Mouse (Mus musculus) embryonic facial prominence, embryonic 10.5 days (tissue): ENCODE measurements at regions not wholly inside any gene's neighbourhood (a gene's known extent, or its start where the extent isn't known, plus 50 kb on each side); places are given as distances from the start of the nearest gene placed in this dataset.

Experiments
- DNase-seq: peaks from one replicate; pipeline ENCODE4 v3.0.0-alpha.2; 2017; ENCODE audit warnings: low spot score
- H3K27ac ChIP-seq: fragments of 300-500 bp; sonication (generic); replicated peaks from 2 replicates; pipeline ENCODE4 v1.5.1; 2016; ENCODE audit warnings: mild to moderate bottlenecking
- H3K27me3 ChIP-seq: fragments of 300-500 bp; sonication (generic); replicated peaks from 2 replicates; pipeline ENCODE4 v1.6.1; 2016; ENCODE audit warnings: low read depth, mild to moderate bottlenecking; ENCODE audit not compliant: poor library complexity, severe bottlenecking
- H3K36me3 ChIP-seq: fragments of 300-500 bp; sonication (generic); replicated peaks from 2 replicates; pipeline ENCODE4 v1.6.1; 2016; ENCODE audit warnings: mild to moderate bottlenecking, moderate library complexity
- H3K4me1 ChIP-seq: fragments of 300-500 bp; sonication (generic); 2 replicates; pipeline ENCODE4 v1.6.1; 2016
- H3K4me3 ChIP-seq: fragments of 300-500 bp; sonication (generic); 2 replicates; pipeline ENCODE4 v1.5.1; 2016; ENCODE audit warnings: mild to moderate bottlenecking, moderate library complexity
- H3K9me3 ChIP-seq: fragments of 300-500 bp; sonication (generic); 2 replicates; pipeline ENCODE4 v1.6.1; 2016; ENCODE audit warnings: mild to moderate bottlenecking
- WGBS: fragments of 180-500 bp; shearing (Covaris S2); methylation state at CpG from one replicate; pipeline ENCODE4 v1.1.7; 2016; 5-methylcytosine and 5-hydroxymethylcytosine counted together

DNA sequence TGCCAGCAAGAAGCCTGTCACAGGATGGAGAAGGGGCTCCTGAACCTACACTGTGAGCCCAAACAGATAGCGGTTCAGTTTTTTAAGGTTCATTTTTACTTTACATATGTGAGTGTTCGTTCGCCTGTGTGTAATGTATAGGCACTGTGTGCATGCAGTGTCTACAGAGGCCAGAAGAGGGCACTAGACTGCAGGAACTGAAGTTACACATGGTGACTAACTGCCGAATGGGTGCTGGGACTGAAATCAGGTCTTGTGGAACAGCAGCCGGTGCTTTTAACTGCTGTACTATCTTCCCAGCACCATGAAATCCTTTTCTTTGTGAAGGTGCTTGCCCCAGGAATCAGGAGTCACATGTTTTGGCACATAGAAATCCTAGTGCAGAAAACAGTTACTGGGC, 256.1 kb upstream of the Gadl1 start:
- 95% methylated on average over 5 of the region's 5 CpGs for WGBS
- DNase-seq: no peak
- H3K9me3 ChIP-seq: peaks cover 3% of the 10 kb centered on the region; the same call in 1 of the 2 replicates

DNA sequence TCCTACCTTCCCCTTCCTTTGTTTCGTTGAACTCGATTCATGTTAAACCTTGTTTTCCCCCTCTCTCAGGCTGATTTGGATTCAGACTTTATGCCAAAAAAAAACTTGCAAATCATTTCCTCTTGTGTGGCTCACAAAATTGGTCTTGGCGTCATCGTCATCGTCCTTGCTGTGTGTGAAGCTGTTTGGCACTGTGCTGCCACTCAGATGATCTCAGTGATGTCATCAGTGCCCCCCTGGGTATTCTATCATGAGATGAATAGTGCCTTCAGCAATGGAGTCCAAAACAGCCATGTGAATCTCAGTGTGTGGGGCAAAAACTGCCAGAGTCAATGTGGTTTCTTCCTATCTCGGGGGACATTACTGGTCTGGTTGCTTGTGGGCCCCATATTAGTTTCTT, 254.3 kb upstream of the Gadl1 start:
- no peak for DNase-seq
- H3K27ac ChIP-seq: no peak overlapping the region
- H3K9me3 ChIP-seq: peaks cover 6% of the 10 kb centered on the region; the same call in 1 of the 2 replicates
- H3K4me3 ChIP-seq: no peak overlapping the region
- H3K36me3 ChIP-seq: no peaks in the 10 kb centered on the region
- 94% methylated on average over 6 of the region's 6 CpGs for WGBS
- no peaks in the 10 kb centered on the region for H3K27me3 ChIP-seq
- H3K4me1 ChIP-seq: 0 out of 2 replicates have a peak, but pooled peaks cover 4% of the 10 kb centered on the region

More for the DNA sequence above, 256.1 kb upstream of the Gadl1 start:
- H3K4me1 ChIP-seq: 0 out of 2 replicates have a peak, but pooled peaks cover 4% of the 10 kb centered on the region
- H3K27me3 ChIP-seq: no peaks in the 10 kb centered on the region
- H3K27ac ChIP-seq: no peak overlapping the region
- no peak overlapping the region for H3K4me3 ChIP-seq
- no peaks in the 10 kb centered on the region for H3K36me3 ChIP-seq

DNA sequence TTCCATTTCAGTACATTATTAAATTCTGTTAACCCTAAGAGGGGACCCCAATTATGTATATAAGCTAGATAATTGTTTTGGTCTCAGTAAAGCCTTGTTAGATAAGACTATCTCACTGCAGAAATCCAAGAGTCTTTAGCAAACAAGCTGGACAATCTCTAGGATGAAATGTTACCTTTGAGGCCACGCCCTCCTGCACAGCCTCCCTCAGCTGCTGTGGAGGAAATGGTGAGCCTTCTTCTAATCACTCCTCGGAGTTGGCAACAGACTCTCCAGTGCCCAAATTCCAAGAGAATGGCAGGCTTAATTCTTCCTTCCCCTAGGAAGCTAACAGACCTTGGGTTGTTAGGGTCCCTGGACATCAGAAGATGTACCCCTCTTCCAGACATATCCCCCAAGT, 252.7 kb upstream of the Gadl1 start:
- Histone ChIP-seq H3K27ac (no peak overlapping the region), H3K4me3 (no peak overlapping the region), H3K9me3 (peaks cover 6% of the 10 kb centered on the region; the same call in 1 of the 2 replicates), H3K36me3 (no peaks in the 10 kb centered on the region), H3K4me1 (0 out of 2 replicates have a peak, but pooled peaks cover 4% of the 10 kb centered on the region), H3K27me3 (no peaks in the 10 kb centered on the region)
- no peak for DNase-seq
- 66% methylated on average over 2 of the region's 2 CpGs for WGBS

DNA sequence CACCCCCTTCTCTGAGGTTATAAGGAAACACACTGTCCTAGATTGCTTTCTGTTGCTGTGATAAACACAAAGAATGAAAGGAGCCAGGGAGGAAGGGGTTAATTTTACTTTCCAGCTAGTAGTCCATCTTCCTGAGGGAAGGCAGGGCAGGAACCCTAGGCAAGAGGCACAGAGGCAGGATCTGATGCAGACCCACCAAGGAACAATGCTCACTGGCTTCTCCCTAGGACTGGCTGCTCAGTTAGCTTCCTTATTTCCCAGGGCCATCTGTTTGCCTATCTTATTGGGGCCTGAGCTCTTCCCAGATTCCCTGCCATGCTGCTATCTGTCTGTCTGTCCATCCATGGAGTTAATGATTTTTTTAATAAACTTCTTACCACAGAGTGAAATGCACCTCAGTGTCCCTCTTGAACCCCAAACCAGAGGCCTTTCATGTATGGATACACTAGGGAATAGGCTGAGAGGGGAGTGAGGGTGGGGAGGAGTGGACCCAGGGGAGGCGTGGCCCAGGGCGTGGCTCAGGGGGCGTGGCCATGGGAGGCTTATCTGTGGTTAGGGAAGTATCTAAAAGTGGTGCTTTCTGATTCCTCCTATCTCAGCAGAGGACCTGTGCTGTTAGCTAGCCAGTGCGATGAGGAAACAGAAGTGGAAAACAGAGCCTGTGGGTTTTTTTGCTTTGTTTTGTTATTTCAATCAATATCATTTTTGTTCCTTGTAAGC, 252.1 kb upstream of the Gadl1 start:
- H3K4me3 ChIP-seq: no peak overlapping the region
- no peaks in the 10 kb centered on the region for H3K36me3 ChIP-seq
- H3K27me3 ChIP-seq: no peaks in the 10 kb centered on the region
- H3K4me1 ChIP-seq: 0 out of 2 replicates have a peak, but pooled peaks cover 4% of the 10 kb centered on the region
- peaks cover 6% of the 10 kb centered on the region; the same call in 1 of the 2 replicates for H3K9me3 ChIP-seq
- H3K27ac ChIP-seq: no peak overlapping the region
- WGBS: 64% methylated on average over 4 of the region's 4 CpGs
- no peak for DNase-seq

DNA sequence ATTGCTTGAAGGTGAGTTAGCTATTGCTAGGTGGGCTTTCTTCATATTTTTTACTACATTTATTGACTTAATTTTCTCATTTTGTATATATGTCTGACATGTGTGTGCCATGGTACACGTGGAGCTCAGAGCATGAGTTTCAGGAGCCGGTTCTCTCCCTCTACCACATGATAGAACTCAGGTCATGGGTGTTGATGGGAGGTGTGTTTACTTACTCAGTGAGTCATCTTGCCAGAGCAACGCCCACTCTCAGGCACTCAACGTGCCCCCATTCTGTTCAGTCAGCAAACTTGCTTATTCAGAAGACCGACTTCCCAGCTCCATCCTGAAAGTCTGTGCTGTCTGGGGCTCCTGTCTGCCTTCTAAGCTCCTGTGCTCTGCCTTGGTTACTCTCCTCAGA, 250.8 kb upstream of the Gadl1 start:
- H3K9me3 ChIP-seq: 0 out of 2 replicates have a peak, but pooled peaks cover 4% of the 10 kb centered on the region
- 0 out of 2 replicates have a peak, but pooled peaks cover 4% of the 10 kb centered on the region for H3K4me1 ChIP-seq
- H3K27me3 ChIP-seq: no peaks in the 10 kb centered on the region
- H3K36me3 ChIP-seq: no peaks in the 10 kb centered on the region
- no peak overlapping the region for H3K27ac ChIP-seq
- 87% methylated on average over 5 of the region's 5 CpGs for WGBS
- H3K4me3 ChIP-seq: no peak overlapping the region
- no peak for DNase-seq

DNA sequence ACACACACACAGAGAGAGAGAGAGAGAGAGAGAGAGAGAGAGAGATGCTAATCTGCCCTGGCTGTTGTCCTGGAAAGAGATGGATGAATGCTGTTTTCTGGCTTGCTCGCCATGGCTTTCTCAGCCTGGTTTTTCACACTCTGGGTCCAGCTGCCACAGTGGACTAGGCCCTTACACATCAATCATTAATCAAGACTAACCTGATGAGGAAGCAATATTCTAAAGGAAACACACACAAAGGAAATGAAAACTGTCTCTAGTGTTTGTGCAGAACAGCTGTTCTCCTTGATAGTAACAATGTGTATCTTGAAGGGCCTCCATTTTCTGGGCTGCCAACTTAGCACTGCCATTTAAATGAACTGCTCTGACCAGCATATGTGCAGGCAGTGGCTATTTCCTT, 248.9 kb upstream of the Gadl1 start:
- no peaks in the 10 kb centered on the region for H3K36me3 ChIP-seq
- no peaks in the 10 kb centered on the region for H3K27me3 ChIP-seq
- no peak overlapping the region for H3K4me3 ChIP-seq
- WGBS: 95% methylated on average over 1 of the region's 1 CpGs
- no peak for DNase-seq
- no peak overlapping the region for H3K27ac ChIP-seq
- H3K4me1 ChIP-seq: peaks cover 12% of the 10 kb centered on the region
- 0 out of 2 replicates have a peak, but pooled peaks cover 4% of the 10 kb centered on the region for H3K9me3 ChIP-seq

DNA sequence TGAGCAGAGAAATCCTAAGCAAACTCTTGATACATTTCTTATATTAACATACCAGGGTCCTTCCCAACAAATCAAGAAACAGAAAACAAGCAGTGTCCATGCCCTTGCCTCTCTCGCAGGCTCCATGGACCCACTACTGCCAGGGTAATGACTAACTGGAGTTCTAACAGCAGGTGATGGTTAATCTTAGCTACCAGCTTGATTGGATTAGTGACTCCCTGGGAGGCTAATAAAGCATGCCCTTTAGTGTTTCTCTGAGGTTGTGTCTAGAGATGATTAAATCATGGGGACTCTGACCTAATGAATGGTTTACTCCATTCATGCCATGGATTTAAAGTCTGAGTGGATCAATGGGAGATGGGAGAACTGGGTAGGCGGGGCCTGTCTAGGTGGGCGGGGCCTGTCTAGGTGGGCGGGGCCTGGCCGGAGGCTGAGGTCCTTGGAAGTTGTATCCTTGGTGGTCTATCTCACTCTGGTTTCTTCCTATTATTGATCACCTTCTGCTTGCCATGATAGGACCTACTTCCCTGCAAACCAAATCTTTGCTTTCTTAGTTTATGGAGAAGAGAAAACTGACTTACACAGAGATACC, 247.3 kb upstream of the Gadl1 start:
- no peak for DNase-seq
- WGBS: 42% methylated on average over 5 of the region's 5 CpGs
- Histone ChIP-seq H3K27ac (no peak overlapping the region), H3K9me3 (0 out of 2 replicates have a peak, but pooled peaks cover 4% of the 10 kb centered on the region), H3K4me3 (no peak overlapping the region), H3K36me3 (no peaks in the 10 kb centered on the region), H3K4me1 (peaks cover 14% of the 10 kb centered on the region), H3K27me3 (no peaks in the 10 kb centered on the region)

DNA sequence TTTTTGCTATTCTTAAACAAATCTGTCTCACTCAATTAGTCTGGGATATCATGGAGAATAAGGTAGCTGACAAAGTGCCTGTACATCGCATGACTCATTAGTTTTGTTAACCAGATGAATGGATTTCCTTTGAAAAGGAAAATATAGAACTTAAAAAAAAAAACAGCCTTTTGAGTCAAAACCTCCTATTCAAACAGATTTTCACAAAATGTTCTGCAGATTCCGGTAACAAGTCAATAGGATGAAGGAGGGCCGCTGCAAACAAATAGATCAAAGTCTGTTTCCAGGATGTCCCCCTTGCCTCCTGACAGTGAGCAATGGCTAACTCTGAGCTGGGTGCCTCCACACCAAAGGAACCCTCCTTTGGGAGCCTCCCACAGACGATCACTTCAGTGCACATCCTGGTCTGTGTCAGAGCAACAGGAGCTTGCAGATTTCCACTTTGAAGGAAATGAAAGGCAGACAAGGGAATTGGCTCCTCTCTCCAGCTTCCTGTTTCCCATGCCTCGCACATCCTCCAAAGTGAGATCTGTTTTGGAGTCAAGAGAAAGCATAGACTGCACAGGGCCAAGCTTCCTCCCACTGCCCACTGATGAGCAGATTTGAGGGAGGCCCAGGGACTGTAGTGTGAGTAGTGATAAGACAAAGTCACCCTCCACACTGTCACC, 243.8 kb upstream of the Gadl1 start:
- Histone ChIP-seq H3K9me3 (no peaks in the 10 kb centered on the region), H3K4me1 (peaks cover 13% of the 10 kb centered on the region), H3K4me3 (no peak overlapping the region), H3K27ac (no peak overlapping the region), H3K27me3 (no peaks in the 10 kb centered on the region), H3K36me3 (no peaks in the 10 kb centered on the region)
- WGBS: 66% methylated on average over 5 of the region's 5 CpGs
- DNase-seq: no peak

DNA sequence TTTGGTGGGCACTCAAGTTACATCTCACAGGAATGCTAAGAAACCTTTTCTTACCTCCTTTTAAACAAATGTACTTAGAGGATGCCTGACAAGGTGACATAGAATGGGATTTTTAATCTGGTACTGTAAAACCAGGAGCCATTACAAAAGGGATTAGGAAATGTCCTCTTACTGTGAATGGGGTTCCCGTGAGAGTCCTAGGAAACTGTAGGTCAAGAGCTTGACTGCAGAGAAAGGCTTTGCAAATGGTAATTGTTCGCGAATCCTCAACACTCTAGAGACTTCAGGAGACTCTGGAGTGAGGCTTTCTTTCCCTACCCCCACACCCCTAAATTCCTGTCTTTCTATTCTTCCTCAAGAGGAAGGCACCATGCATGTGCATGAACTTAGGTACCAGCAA, 242.7 kb upstream of the Gadl1 start:
- 78% methylated on average over 3 of the region's 3 CpGs for WGBS
- Histone ChIP-seq H3K9me3 (no peaks in the 10 kb centered on the region), H3K4me3 (no peak overlapping the region), H3K27ac (no peak overlapping the region), H3K4me1 (peaks cover 13% of the 10 kb centered on the region), H3K36me3 (no peaks in the 10 kb centered on the region), H3K27me3 (no peaks in the 10 kb centered on the region)
- no peak for DNase-seq

DNA sequence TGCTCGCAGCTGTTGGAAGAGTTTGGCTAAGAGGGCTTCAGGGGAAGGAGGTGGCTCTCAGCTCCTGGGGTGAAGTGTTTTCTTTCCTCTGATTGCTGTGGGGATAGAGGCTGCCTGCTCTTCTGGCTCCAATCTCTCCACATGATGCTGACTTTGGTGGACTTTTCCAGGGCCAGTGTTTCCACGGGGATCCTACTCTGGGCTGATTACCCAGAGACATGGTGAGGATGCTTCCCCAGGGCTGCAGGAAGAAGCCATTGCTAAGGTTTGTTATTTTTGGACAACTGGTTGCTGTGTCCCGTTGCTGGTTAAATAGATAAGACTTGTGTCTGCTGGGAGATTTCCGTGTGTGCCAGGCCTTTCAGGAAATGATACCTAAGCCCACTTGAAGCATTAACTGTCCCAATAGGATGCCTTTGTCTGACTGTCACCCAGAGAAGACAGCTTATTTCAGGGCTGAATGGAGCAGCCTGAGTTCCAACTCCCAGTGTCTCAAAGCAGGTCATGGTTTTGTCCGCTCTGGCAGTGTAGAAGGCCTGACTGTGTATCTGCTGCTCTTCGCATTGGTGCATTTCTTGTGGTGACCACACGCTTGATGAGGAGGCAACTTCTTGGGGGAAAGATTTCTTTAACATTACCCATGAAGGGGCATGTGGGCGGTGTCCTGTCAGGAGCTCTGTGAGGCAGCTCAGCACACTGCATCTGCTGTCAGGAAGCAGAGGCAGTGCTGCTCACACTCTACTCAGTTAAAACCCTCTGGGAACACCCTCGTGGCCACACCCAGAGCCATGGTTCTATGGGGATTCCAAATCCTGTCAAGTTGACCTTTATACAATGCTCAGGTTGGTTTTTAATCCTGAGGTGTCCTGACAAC, 228.3 kb upstream of the Gadl1 start:
- Histone ChIP-seq H3K36me3 (no peaks in the 10 kb centered on the region), H3K9me3 (no peaks in the 10 kb centered on the region), H3K27ac (no peak overlapping the region), H3K4me1 (peaks cover 8% of the 10 kb centered on the region; the same call in 1 of the 2 replicates), H3K4me3 (no peak overlapping the region), H3K27me3 (no peaks in the 10 kb centered on the region)
- no peak for DNase-seq
- WGBS: 62% methylated on average over 9 of the region's 9 CpGs

DNA sequence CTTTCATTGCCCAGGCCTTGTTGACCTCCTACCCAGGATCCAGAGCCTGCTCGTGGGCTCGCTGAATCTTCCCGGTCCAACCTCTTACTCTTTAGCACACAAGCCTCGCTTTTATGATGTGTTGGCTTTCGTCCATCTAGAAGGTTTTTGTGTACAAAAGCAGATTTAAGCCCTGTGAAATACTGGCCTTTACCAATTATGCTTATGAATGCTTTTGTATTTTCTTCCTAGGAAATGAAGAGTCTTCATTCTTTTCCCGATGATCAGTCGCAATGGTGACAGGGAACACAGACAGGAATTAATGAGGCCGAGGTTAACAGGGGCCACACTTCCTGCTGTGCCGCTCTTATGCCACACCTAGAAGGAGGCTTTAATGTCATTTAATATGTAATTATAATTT, 227.4 kb upstream of the Gadl1 start:
- H3K4me1 ChIP-seq: peaks cover 8% of the 10 kb centered on the region; the same call in 1 of the 2 replicates
- 76% methylated on average over 9 of the region's 9 CpGs for WGBS
- no peak for DNase-seq
- H3K9me3 ChIP-seq: no peaks in the 10 kb centered on the region
- no peaks in the 10 kb centered on the region for H3K36me3 ChIP-seq
- H3K27me3 ChIP-seq: no peaks in the 10 kb centered on the region
- no peak overlapping the region for H3K27ac ChIP-seq
- H3K4me3 ChIP-seq: no peak overlapping the region

DNA sequence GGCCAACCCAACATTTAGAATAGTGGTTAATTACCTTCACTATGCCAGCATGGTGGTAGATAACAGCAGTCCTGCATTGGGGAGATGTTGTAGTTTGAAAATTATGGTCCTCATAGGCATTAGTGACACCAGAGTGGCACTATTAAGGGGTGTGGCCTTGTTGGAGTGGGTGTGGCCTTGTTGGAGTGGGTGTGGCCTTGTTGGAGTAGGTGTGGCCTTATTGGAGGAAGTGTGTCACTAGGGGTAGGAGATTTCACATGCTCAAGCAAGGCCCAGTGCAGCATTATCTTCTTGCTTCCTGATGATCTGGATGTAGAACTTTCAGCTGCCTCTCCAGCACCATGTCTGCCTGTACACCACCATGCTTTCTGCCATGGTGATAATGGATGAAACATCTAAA, 225.3 kb upstream of the Gadl1 start:
- Histone ChIP-seq H3K4me1 (peaks cover 8% of the 10 kb centered on the region; the same call in 1 of the 2 replicates), H3K27ac (no peak overlapping the region), H3K4me3 (no peak overlapping the region), H3K36me3 (no peaks in the 10 kb centered on the region), H3K27me3 (no peaks in the 10 kb centered on the region), H3K9me3 (no peaks in the 10 kb centered on the region)
- DNase-seq: no peak
